Comparison of ENCODE assay signal across 32 mouse cellular contexts in the genomic region with DNA sequence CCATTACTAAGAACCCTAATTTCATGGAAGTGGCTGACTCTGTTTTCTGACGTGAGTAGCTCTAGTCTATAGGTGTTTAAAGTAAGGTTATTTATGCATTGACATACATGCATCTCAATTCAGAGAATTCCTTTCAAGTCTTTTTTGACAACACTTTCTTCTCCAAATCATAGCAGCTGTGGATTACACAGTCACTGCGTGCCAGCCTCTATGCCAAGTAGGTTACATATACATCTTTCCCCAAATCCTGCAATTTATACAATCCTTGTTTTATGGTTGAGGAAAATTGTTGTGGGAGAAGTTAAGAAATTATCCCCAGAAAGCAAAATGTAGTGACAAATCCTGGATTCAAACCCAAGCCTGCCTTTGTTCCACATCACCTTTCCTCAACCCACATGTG.
"Had no signal": no experiment of that assay in that cellular context is flagged by ENCODE, and none has a peak within 500 bp of the region (broad histone marks: within the 10 kb centered on the region; RNA-seq: fewer than 3 reads in every experiment).

No protein-coding gene starts in this region.

- ATAC-seq: liver, embryonic 12.5 days; liver, postnatal 0 days; lung, postnatal 0 days; midbrain, embryonic 13.5 days; midbrain, embryonic 15.5 days; midbrain, embryonic 16.5 days had no signal

- H3K4me1 ChIP-seq: limb, embryonic 10.5 days; limb, embryonic 12.5 days; limb, embryonic 13.5 days; limb, embryonic 15.5 days; liver, embryonic 12.5 days; liver, embryonic 13.5 days; liver, embryonic 15.5 days; lung, embryonic 15.5 days; midbrain, embryonic 10.5 days; midbrain, embryonic 12.5 days; midbrain, embryonic 13.5 days; midbrain, embryonic 15.5 days; neural tube, embryonic 12.5 days had no signal

- H3K4me2 ChIP-seq: limb, embryonic 12.5 days; limb, embryonic 13.5 days; limb, embryonic 15.5 days; liver, embryonic 11.5 days; liver, embryonic 12.5 days; liver, embryonic 13.5 days; liver, embryonic 15.5 days; lung, embryonic 14.5 days; lung, embryonic 15.5 days; midbrain, embryonic 11.5 days; midbrain, embryonic 12.5 days; midbrain, embryonic 13.5 days; midbrain, embryonic 15.5 days; neural tube, embryonic 12.5 days had no signal

- H3K27ac ChIP-seq: limb, embryonic 10.5 days; limb, embryonic 12.5 days; limb, embryonic 13.5 days; limb, embryonic 15.5 days; liver, embryonic 12.5 days; liver, embryonic 13.5 days; liver, embryonic 14.5 days; liver, embryonic 15.5 days; lung, embryonic 15.5 days; macrophage; midbrain, embryonic 10.5 days; midbrain, embryonic 12.5 days; midbrain, embryonic 13.5 days; midbrain, embryonic 15.5 days; neural tube, embryonic 12.5 days had no signal

- H3K27me3 ChIP-seq: limb, embryonic 12.5 days; limb, embryonic 13.5 days; limb, embryonic 15.5 days; liver, embryonic 12.5 days; liver, embryonic 13.5 days; liver, embryonic 15.5 days; lung, embryonic 15.5 days; midbrain, embryonic 12.5 days; midbrain, embryonic 13.5 days; midbrain, embryonic 15.5 days; neural tube, embryonic 12.5 days had no signal

- H3K4me3 ChIP-seq: limb, embryonic 10.5 days; limb, embryonic 12.5 days; limb, embryonic 13.5 days; limb, embryonic 15.5 days; liver, embryonic 12.5 days; liver, embryonic 13.5 days; liver, embryonic 15.5 days; lung, embryonic 15.5 days; megakaryocyte, embryonic 14.5 days; midbrain, embryonic 10.5 days; midbrain, embryonic 12.5 days; midbrain, embryonic 13.5 days; midbrain, embryonic 15.5 days; myocyte; neural tube, embryonic 12.5 days had no signal

- H3K9me3 ChIP-seq: limb, embryonic 10.5 days; limb, embryonic 12.5 days; limb, embryonic 13.5 days; limb, embryonic 15.5 days; liver, embryonic 12.5 days; liver, embryonic 13.5 days; liver, embryonic 15.5 days; lung, embryonic 15.5 days; midbrain, embryonic 10.5 days; midbrain, embryonic 12.5 days; midbrain, embryonic 13.5 days; midbrain, embryonic 15.5 days; neural tube, embryonic 12.5 days had no signal

- H3K9ac ChIP-seq: limb, embryonic 12.5 days; limb, embryonic 13.5 days; limb, embryonic 15.5 days; liver, embryonic 12.5 days; liver, embryonic 13.5 days; liver, embryonic 14.5 days; liver, embryonic 15.5 days; liver, postnatal 0 days; lung, embryonic 14.5 days; lung, embryonic 15.5 days; midbrain, embryonic 12.5 days; midbrain, embryonic 13.5 days; midbrain, embryonic 15.5 days; neural tube, embryonic 12.5 days had no signal

- DNase-seq: left cerebral cortex, postnatal 4 days; liver; liver, embryonic 13.5 days; liver, postnatal 0 days; lung, adult 18-20 months; lung, adult 2 months; lung, embryonic 14.5 days; lung, postnatal 10 days; lung, postnatal 14 days; lung, postnatal 36 days; lung, postnatal 4 days; midbrain, embryonic 14.5 days had no signal

- H3K36me3 ChIP-seq: limb, embryonic 10.5 days; limb, embryonic 12.5 days; limb, embryonic 13.5 days; limb, embryonic 15.5 days; liver, embryonic 12.5 days; liver, embryonic 13.5 days; liver, embryonic 15.5 days; lung, embryonic 15.5 days; midbrain, embryonic 10.5 days; midbrain, embryonic 12.5 days; midbrain, embryonic 13.5 days; midbrain, embryonic 15.5 days; neural tube, embryonic 12.5 days had no signal
